Mouse (Mus musculus): ENCODE measurements around the gene Gm10134.
"Not testable (repeated sequence)": the region's sequence is repeated elsewhere in the genome, so short reads cannot be mapped to it uniquely, and the experiment has no call there.

The Gm10134 gene

GRCm38 (mm10) chr2:28506291-28506690 lies 396 bp downstream of the Gm10134 start:
- no peak for DNase-seq

GRCm38 (mm10) chr2:28511600-28511999 lies 5.7 kb downstream of the Gm10134 start:
- not testable (repeated sequence) for DNase-seq

- DNase-seq = peak; percentile 43
Observed at GRCm38 (mm10) chr2:28512798-28513401, 7.0 kb downstream of the Gm10134 start, which contains the start of gene Ralgds. Gene Ralgds (plus strand): TSS chr2:28513125.

DNA sequence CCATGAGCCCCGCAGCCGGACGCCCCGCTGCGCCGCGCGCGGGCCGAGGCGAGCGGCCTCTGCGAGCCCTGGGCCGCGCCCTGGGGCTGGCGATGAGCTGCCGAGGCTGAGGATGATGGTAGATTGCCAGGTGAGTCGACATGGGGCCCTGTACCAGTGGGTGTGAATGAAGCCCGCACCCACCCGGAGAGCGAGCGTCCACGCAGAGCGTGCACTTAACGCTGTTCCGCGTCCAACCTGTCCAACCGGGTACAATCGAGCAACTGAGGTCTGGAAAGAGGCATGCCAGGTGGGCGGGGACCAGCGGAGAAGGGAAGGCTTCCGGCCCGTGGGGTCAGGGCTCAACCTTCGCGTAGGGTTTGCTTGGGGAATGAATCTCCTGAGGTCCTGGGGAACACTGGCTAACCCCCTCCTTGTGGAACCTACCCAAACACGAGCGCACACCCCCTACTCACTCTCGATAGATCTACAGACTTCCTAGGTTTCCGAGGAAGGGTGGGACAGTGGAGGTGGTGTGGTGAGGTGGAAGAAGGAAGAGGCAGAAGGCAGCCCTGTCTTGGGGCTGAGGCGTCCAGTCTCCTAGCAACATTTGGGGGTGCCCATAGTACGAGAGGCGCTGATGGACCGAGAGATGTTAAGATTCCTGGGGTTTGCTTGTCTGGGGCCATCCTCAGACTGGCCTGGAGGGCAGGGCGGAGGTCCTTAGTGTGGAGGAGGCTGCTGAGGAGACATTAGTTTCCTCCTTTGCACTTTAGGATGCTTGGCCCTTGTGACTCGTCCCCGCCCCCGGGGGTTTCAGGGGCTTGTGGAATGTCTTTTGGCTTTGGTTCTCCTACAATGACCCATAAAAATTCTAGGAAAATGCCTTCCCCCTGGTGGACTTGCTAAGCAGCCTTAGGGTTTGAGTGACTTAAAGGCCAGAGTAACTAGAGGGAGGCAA lies 7.8 kb downstream of the Gm10134 start:
- peak; percentile 32 for DNase-seq

GRCm38 (mm10) chr2:28514489-28514888 lies 8.6 kb downstream of the Gm10134 start:
- DNase-seq = peak; percentile 93

- DNase-seq = peak; percentile 84
Observed at GRCm38 (mm10) chr2:28517206-28517909, 11.5 kb downstream of the Gm10134 start.

- no peak for DNase-seq
Observed at GRCm38 (mm10) chr2:28518231-28518630, 12.3 kb downstream of the Gm10134 start.

DNA sequence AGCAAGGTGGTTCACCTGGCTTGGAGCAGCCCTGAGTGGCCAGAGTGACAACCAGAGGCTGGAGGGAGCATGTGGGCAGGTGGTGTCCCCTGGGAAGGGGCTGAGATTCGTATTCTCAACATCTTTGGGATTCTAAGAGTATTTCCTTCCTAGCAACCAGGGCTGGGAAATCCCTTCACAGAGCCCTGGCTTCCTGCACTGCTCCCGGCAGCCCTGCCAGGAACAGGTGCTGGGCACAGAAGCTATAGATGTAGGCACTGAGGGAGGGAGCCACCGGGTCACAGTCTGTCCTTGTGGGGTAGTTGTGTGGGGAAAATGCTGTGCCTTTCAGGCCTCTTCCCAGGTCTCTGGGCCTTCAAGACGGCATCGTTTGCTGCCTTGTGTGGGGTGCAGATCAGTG lies 14.7 kb downstream of the Gm10134 start:
- DNase-seq = no peak

DNA sequence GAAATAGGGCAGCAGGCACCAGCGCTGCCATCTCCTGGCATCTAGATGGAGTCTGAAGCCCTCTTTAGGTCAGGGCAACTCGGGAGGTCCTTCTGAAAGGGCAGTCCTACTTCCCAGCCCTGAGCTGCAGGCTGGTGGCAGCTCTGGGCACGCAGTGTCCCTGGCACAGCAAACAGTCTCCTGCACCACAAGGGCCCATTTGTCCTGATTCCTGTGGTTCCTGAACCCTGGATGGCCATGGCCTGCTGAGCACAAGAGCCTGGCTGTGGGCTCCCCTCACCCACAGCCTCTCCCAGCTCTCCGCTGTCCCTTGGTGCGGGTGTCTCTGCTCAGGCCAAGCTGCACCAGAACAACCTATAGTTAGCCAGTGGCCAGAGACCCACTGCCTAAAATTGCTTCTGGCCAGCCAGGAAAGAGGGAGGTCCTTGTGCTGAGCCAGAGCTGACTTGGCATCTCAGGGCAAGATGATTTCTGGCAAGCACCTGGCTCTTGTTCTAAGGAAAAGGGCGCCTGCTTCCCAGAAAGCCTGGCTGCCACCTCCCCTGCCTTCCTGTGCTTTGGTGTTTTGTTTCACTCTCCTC lies 15.8 kb downstream of the Gm10134 start:
- no peak for DNase-seq

- DNase-seq = no peak
Observed at GRCm38 (mm10) chr2:28522166-28522565, 16.3 kb downstream of the Gm10134 start.

GRCm38 (mm10) chr2:28523643-28524117 lies 17.8 kb downstream of the Gm10134 start:
- peak; percentile 82 for DNase-seq

DNA sequence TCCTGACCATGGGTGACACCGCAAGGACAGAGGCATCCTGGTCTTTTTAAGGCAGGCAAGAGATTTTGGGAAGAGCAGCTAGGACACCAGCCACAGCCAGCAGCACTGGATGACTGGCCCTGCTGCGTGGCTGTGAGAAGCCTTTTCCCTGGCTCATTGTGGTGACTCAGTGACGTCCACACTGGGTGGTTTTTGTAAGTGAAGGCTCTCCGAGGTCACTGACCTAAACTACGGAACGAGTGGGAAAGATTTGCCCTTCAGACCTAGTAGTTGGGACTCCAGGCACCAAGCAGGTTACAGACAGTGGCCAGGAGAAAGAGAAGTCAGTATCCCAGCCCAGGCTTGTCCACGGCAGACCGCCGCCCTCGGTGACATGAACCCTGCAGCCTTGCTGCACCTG lies 18.5 kb downstream of the Gm10134 start:
- no peak for DNase-seq

GRCm38 (mm10) chr2:28525219-28525942 lies 19.5 kb downstream of the Gm10134 start:
- no peak for DNase-seq

- DNase-seq = no peak
Observed at GRCm38 (mm10) chr2:28525943-28526876, 20.3 kb downstream of the Gm10134 start.

DNA sequence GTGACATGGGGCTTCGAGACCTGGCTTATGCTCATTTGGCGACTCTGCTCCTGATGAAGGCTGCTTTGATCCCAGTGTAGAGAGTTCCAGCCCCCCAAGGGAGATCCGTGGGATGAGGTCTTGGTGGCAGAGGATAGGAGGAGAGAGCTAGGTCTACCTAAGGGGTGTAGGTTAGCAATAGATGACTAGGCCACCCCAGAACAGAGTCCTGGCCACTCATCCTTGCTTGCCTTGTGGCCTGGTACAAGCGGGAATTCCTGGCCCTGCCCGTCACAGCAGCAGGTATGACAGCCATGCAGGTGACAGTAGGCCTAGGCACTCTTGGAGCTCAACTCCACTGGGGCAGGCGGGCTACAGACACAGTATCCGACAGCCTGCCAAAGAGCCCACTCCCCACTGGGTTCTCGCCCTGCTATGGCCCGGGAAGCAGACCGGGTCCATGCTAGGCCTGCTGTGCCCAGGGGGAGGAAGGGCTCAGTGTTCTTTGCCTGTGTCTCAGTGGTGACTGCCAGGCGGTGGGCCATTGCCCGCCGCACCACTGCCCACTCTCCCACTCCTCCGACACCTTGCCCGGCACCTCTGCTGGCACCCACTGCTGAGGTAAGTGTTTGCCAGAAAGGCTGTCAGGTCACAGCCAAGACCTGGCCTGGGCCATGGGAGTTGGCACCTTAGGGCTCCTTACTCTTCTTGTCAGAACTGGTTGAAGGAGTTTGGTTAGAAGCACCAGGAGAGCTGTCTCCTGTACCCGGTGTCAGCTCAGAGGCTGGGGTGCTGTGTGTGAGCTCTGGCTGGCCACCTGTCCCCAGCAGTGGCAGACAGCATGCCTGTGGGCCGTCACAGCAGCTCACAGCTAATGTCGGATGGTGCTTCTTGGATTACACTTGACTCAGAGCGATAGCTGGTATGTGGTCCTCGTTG lies 21.8 kb downstream of the Gm10134 start:
- no peak for DNase-seq

DNA sequence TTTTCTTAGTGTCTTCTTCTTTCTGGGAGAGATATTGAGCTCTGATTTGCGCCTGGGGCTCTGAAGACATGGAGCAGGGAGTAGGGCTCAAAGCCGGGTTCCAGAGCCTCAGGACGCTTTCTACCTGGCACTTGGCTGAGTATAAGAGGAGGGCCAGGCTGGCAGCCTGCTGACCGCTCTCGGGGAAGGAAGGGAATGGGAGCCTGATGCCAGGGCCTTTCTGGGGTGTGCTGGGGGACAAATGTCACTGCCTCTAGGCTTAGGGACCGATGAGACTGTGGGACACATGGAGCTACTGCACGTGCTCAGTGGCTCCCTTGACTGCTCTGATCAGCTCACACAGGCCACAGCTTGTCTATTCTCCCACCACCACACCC lies 22.4 kb downstream of the Gm10134 start:
- no peak for DNase-seq

DNA sequence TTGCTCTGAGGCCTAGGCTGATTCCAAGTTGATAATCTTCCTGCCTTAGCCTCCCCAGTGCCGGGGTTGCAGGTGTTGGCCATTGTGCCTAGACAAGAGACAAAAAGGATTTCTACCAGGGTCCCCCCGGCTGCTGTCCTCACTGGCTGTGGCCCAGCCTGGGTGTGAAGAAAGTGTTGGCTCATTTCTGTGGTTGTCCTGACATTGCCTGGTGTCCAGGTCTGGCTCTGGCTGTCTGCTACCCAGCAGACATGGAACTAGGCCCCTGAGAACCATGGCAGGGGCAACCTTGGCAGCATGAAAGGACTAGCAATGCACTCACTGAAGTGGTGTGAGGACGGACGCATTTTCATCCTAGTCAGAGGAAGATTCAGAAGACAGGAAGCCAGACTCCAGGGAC lies 24.0 kb downstream of the Gm10134 start:
- DNase-seq = no peak

- DNase-seq = no peak
Observed at GRCm38 (mm10) chr2:28530311-28530710, 24.4 kb downstream of the Gm10134 start.

- peak; percentile 79 for DNase-seq
Observed at GRCm38 (mm10) chr2:28532938-28533771, 27.3 kb downstream of the Gm10134 start.
